Mouse (Mus musculus) neutrophil, adult 59 days (primary cell): Measurements from ENCODE around the gene 3110009E18Rik. TPM values are rescaled to one million over a fixed set of nuclear protein-coding genes. Genes with fewer than 3 reads are reported as not detected.

Experiments
- total RNA-seq, 2 experiments: library from RNA; stranded (reverse); gene quantifications; 1 replicate in 1 of 2; 2 replicates in 1 of 2; pipeline ENCODE4 v1.2.4; 2023

3110009E18Rik gene
- total RNA-seq: 1 to 10 TPM; 5.4 to 6.4 TPM

DNA sequence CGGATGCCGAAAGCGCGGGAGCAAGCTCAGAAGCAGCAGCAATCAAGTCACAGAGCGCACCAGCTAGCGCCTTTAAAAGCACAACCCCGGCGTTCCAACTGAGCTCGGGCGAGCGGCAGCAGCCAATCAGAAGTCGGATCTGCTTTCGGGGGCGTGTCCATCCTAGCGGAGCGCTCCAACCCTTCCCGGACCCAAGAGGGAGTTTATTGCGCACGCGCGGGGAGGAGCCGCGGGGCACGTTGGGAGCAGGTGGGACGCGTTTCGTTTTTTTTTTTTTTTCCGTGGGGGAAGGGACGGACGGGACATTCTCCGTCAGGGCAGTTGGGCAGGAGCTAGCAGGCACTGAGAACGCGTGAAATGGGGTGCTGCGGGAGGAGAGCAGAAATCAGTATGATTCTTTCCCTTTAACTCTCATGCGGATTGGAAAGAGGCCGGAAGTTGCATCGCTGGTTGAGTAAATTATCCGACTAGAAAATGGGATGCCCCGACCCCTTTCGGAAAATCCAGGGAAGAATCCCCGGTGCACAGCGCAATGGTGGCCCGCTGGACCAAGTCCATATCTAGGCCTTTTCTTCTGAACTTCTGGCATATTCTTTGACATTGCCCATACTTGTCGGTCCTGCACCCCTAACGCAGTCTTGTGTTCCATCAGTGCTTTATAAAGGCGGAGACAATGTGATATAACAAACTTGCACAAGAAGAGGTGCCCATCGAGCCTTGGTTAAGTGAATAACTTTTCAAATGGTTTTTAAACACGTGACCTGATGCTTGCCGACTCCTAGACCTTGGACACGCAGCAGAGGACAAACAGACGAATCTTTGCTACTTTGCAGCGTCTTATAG, at the start of gene 3110009E18Rik, which contains the start of gene Dbi:
TSS of gene 3110009E18Rik (plus strand) at position 219 of the 843 bp plus-strand sequence.
TSS of gene Dbi (minus strand) at position 110 of the 843 bp plus-strand sequence.

DNA sequence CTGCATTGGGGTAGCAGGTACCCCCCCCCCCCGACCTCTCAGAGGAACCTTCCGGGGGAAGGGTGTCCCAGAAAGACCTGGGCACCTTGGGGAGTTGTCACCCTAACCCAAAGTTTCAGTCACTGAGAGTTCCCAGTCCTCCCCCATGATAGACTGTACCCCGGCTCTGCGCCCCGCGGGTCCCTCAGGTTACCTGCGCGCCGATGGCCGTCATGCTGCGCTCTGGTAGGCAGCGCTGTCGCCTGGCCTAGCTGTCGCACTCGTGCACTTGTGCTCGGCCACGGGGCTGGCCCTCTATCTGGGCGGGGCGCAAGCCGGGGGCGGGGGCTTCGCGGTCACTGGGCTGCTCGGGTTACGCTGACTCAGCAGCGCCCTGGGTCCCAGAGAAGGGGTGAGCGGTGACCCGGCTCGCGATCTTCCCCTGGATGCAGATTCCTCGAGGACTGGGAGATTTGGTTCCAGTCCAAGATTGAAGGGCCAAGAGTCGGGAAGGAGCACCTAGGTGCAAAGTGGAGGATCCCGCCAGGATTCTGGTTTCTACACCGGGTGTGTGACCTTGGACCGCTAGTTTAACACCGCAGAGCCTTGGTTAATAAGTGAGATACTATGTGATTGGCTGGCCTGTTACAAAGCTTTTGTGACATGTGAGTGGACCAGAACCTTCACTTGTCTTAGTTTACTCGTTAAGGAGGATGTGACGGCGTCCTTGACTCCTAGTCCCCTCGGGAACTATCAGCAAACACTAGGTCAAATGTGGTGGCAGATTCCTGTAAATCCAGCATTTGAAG, 47.3 kb upstream of the 3110009E18Rik start, which contains the start of gene Tmem37:
TSS of gene Tmem37 (minus strand) at position 556 of the 788 bp plus-strand sequence.

Other genes starting within 250 kb of the 3110009E18Rik start
- 1 to 10 TPM; 1.1 to 1.4 TPM for gene Tmem177, start 208.0 kb upstream of the 3110009E18Rik start, total RNA-seq
- gene Cfap221, start 124.0 kb upstream of the 3110009E18Rik start, total RNA-seq: not detected
- under 1 TPM in 1 of 2 experiments, not detected in 1; 0.20 TPM for gene Sctr, start 114.3 kb upstream of the 3110009E18Rik start, total RNA-seq
- under 1 TPM in 1 of 2 experiments, not detected in 1; 0.27 TPM for gene Tmem37, start 47.1 kb upstream of the 3110009E18Rik start, total RNA-seq
- 100 to 1,000 TPM in 1 of 2 experiments, 10 to 100 TPM in 1; 85.9 to 106 TPM for gene Dbi, start 109 bp upstream of the 3110009E18Rik start, total RNA-seq
- 10 to 100 TPM; 12.2 to 13.5 TPM for gene Steap3, start 151.5 kb downstream of the 3110009E18Rik start, total RNA-seq
- not detected for gene C1ql2, start 219.4 kb downstream of the 3110009E18Rik start, total RNA-seq